Mouse (Mus musculus): ENCODE measurements around the gene Traf3ip1. TPM values are rescaled to one million over a fixed set of nuclear protein-coding genes. Genes with fewer than 3 reads are reported as not detected.
"Not testable (repeated sequence)": the region's sequence is repeated elsewhere in the genome, so short reads cannot be mapped to it uniquely, and the experiment has no call there.

The Traf3ip1 gene
- total RNA-seq, 2 experiments from 2014 or later, result 4.4 to 5.3 TPM

DNA sequence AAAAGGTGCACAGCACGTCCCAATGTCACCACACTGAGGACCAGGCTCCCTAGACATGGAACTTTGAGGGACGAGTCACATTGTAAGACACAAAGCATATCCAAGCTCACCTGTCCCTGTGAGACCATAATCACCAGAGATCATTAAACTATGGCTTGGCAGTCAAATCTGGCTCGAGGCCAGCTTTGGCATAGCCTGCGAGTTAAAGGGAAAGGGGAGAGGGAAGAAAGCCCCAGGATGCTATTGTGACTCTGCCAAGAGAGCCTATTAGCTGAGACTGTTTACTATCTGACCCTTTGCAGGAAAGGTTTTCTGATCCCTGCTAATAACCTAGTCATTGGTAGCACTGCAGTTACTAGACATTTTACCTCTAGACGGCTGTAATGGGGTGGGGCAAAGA, 30.0 kb upstream of the Traf3ip1 start:
- no peak for DNase-seq
- intact Hi-C loops (cut with DNase I), result no loop called here

DNA sequence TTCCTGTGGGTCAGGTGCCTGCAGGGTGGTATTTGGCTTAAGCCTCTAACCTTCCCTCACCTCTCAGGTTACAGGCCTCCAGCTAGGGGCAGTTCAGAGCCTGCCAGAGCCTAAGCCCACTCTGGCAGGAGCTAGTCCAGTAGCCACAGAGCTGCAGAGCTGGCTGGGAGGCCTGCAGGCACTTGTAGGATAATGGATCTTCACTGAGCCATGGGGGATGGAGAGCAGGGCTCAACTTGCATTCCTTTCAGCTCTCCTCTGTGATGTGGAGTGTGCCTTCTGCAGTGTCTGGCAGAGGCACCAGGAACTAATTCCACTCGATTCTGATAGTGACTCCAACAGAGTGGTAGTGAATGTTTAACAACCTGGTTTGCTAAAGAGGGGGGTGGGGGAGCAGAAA, 29.2 kb upstream of the Traf3ip1 start:
- DNase-seq, result no peak
- intact Hi-C loops (cut with DNase I), result no loop called here

DNA sequence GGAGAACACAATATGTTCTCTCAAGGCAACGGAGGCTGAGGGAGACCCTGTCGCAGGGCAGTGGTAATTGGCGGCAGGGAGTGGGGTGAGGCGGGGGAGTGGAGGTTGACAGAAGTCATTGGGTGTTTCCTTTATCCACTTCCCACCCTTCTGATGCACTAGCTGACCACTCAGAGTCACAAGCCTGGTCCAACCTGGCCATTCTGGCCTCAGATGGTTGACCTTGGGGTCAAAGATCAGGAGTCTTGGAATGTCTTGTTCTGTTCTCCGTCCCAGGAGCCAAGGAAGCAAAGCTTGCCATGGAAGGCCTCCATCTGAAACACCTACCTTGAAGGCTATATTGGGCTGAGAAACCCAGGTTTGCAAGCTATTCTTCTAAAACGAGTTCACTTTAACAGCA, 28.3 kb upstream of the Traf3ip1 start:
- DNase-seq, result no peak
- intact Hi-C loops (cut with DNase I), result no loop called here

DNA sequence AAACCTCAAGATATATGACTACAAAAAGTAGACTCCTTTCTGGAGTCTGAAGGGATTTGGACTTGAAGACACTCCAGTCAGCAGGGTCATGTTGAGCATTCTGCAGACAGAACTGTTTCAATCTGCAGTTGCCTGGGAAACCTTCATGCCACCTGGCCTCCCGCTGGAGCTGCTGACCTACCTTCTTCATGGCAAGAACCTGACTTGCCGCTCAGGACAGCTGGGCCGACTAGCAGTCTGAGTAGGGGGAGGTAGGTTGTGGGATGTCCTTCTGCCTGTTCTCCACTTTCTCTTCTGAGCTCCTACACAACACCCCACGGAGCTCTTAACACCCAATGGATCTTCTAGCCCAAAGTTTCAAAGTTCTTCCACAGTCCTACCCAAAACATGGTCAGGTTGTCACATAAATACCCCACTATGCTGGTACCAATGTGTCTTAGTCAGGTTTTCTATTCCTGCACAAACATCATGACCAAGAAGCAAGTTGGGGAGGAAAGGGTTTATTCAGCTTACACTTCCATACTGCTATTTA, 24.5 kb upstream of the Traf3ip1 start:
- intact Hi-C loops (cut with DNase I), result no loop called here
- no peak for DNase-seq

DNA sequence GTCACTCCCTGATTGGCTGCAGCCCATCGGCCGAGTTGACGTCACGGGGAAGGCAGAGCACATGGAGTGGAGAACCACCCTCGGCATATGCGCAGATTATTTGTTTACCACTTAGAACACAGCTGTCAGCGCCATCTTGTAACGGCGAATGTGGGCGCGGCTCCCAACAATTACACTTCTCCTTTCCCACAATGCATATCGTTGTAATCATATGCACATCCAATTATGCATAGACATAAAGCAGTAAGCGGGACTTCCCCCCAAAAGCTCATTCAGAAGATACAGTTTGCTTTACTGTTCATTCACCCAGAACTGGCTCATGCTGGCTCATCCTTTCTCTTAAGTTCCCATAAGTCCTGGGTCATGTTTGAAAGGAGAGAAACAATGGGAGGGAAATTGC, 16.3 kb upstream of the Traf3ip1 start:
- intact Hi-C loops (cut with DNase I); DNase-seq: not testable (repeated sequence)

DNA sequence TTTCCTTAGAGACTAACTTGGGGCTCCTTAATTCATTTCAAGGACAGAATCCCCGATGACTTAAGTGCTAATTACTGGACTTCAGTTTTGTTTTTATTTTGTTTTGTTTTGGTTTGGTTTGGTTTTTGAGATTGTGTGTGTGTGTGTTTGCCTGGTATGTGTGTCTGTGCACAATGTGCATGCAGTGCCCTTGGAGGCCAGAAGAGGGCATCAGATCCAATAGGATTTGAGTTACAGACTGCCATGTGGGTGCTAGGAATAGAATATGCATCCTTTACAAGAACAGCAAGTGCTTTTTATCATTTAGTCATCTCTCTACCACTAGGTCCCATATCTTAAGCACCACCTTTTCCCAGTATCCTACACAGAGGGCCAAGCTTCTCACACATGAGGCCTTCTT, 15.5 kb upstream of the Traf3ip1 start:
- intact Hi-C loops (cut with DNase I), result no loop called here

DNA sequence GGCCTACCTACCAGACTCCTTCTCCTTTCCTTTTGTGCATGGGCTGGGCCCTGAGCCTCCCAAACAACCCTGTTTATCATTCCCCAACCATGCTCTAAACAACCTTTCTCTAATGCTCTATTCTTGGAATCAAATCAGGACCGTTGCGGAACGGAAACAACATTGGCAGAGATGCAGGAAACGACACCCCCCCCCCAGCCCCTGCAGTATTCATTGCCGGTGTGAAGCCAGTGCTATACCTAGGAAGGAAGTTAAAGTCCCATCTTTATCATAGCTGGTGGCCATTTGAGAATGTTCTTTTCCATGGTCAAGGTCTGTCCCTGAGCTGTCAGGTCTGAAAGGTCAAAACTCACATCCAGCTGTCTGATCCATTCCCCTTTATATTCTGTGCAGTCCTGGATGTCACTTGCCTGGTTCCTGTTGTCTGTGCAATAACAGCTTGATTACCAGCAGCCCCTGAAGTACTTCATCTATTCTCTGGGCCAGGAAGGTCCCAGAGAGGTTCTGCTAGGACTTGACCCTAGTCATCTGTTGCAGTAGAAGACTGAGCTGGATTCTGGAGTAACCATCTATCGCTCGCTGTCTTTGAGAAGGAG, 11.7 kb upstream of the Traf3ip1 start:
- no peak for DNase-seq
- intact Hi-C loops (cut with DNase I), result loop anchor here (1.0 to 5.0 kb wide), 2 partner anchors 54 to 135 kb away; no protein-coding TSS in a partner anchor

More for the DNA sequence above, 15.5 kb upstream of the Traf3ip1 start:
- no peak for DNase-seq

DNA sequence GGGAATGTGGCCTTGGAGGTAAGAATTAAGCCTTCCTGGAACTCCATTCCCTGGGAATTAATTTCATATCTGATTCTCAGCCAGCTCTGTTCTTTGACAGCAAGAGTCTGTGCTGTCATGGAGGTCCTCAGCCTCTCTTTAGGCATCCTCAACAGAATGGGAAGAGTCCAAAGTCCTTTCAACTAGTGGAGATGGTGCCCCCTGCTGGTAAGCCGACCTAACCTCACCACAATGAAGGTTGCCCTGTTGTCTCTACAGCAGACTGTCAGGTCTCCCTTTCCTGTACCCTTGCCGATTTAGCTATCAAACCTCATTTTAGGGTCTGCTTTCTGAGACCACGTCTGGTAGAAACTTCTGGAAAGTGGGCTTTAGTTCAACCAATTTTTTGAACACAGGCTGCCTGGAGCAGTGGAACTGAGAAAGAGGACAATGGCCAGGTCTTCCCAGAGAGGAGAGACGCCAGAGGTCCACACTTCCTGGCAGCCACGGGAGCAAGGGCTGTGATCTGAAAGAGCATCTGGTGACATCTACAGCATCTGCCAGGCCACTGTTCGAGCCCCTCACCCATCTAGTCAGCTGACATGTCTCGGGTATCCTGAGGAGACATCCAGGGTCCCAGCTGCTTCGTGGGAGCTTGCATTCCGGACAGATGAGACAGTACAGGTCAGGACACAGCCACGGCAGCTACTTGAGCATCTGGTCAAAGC, 11.0 kb upstream of the Traf3ip1 start:
- intact Hi-C loops (cut with DNase I), result loop anchor here (1.0 to 5.0 kb wide), 2 partner anchors 55 to 136 kb away; no protein-coding TSS in a partner anchor
- DNase-seq, result peak; percentile 88 to 95

DNA sequence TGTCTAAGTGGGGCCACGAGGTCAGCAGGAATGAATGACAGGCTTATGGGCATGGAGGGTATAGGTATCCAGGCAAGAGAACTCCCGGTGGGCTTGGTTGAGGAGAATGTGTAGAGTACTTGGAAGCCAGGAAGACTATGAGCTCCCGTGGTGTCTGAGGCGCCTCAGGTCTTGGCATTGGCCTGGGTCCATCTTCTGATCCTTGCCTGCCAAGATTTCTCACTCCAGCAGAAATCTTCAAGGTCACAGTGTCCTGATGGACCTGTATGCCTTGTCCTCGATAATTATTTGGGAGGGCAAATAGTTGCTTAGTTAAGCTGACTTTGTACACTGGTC, 10.5 kb upstream of the Traf3ip1 start:
- no peak for DNase-seq
- intact Hi-C loops (cut with DNase I), result loop anchor here (5.0 kb wide), 1 partner anchor 137 kb away; no protein-coding TSS in a partner anchor

DNA sequence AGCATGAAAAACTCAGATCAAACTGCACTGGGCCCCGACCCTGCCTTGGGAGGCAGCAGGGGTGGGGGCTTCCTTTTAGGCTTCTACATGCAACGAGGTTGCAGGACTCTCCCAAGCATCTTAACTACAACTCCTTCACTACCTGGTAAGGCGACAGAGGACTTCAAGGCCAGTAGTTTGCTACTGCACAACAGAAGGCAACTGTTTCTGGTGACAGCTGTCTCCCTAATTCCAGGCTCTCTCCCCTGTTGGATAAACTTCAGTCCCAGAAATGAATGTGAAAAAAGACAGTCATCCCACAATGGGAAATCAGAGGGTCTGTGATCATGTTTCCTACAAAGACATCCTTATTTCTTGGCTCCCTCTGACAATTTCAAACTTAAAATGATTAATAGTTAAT, 9.0 kb upstream of the Traf3ip1 start:
- intact Hi-C loops (cut with DNase I), result no loop called here
- no peak for DNase-seq

DNA sequence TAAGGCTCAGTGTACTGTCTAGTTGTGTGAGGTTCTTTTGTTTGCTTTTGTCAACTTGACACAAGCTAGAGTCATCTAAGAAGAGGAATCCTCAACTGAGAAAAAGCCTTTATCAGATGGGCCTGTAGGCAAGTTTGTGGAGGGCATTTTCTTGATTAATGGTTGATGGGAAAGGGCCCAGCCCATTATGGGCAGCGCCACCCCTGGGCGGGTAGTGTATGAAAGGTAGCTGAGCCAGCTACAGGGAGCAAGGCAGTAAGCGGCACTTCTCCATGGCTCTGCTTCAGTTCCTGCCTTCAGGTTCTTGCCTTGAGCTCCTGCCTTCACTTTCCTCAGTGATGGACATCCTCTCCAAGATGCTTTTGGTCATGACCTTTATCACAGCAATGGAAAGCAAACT, 8.3 kb upstream of the Traf3ip1 start:
- DNase-seq, result no peak
- intact Hi-C loops (cut with DNase I), result no loop called here

DNA sequence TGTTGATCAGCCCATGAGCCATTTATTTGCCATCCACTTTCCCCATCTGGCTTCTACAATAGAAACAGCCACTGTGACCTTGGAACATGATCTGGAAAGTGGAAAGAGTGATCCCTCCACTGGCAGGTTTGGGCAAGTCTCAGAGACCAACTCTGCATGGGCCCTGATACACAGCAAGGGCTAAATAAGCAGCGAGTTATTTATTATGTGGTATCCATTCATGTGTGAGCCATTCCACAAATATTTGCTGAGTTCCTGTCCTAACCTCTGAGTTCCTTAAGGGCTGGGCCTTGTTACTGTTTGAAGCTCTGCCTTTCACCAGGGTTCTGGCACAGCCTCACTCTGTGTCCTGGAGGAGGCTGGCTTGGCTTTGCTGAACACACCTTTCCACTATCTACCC, 4.1 kb upstream of the Traf3ip1 start:
- DNase-seq, result no peak
- intact Hi-C loops (cut with DNase I), result no loop called here

DNA sequence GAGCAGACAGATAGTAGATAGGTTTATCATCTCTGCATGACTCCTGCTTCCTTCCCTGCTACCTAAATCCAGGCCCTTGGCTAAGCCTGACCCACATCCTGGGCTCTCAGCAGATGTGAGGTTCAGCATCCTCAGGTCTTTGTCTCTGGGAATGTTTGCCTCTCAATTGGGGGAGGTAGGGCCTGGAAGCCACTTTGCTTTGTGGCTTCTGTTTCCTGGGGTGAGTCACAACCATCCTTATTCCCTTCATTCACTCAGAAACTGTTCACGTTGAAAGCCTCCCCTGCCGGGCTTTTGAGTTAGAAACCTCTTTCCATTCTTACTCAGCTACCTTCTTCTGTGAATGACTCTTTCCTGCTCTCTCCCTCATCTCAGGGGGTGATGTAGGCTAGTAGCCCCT, 1.7 kb upstream of the Traf3ip1 start:
- DNase-seq, result no peak
- intact Hi-C loops (cut with DNase I), result no loop called here

DNA sequence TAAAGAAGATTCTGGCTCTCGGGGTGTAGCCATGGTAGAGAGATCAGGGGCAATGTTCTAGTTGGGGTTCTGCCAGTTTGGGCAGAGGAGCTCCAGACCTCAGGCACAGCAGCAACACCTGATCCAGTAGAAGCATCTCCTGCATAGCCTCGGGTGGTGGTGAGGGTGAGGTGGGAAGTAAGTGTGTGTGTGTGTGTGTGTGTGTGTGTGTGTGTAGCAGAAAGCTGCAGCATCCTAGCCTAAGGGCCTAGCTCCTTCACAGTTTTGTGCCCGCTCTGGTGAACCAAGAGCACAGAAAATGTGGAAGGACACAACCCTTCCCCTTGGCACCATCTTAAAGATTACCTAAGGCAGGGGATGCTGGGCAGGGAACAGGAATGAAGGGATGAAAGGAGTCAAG, 509 bp upstream of the Traf3ip1 start:
- intact Hi-C loops (cut with DNase I), result no loop called here
- DNase-seq, result no peak

DNA sequence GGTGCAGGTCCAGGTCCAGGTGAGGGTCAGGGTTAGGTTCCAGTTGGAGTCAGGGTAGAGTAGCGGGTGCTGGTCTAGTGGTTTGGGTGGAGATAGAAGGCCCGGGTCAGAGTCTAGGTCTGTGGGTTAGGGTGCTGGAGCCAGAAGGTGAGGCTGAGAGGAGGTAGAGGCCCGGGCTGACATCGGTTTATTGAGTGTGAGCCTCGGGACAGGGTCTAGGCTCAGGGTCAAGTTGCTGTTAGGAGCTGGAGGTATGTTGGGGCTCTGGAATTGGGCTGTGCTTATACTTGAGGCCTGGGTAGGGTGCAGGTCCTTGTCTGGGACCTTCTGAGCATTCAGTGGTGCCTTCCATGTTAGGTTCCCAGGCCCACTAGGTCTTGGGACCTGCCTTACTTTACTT, 874 bp downstream of the Traf3ip1 start:
- intact Hi-C loops (cut with DNase I), result no loop called here
- peak in 1 of 2 experiments; percentile 10 for DNase-seq

DNA sequence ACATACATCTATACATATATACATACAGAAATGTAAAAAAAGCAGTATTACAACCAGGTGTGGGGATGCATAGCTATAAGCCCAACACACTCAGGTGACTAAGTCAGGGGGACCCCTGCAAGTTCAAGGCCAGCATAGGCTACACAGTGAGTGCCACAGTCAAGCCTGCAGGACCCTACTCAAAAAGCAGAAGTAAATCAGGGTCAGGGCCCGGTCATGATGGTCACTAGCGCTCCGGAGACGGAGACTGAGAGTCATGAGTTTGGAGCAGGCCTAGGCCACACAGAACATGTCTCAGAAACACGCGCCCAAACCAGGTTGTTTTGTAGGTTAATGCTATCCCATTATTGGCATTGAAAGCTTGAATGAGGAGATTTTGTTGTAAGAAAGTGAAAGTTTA, 4.1 kb downstream of the Traf3ip1 start:
- no peak for DNase-seq
- intact Hi-C loops (cut with DNase I), result no loop called here

DNA sequence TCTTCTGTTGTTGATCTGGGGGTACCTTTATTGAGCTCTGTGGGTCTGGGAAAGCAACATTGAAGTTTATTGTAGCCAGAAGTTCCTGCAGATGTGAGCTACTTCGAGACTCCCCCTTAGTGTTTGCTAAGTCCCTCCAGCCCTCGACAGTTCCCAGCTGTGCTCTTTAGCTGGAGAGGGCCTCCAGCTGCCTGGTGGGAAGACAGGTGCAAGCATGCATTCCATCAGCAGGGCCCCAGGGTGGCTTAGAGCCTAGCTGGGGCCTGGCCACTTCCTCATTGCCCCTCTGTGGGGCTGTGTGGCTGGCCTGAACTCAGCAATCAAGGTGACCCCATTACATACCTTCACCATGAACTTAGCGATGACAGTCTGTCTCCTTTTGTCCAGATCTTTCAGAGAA, 10.2 kb downstream of the Traf3ip1 start:
- intact Hi-C loops (cut with DNase I), result no loop called here
- no peak for DNase-seq

DNA sequence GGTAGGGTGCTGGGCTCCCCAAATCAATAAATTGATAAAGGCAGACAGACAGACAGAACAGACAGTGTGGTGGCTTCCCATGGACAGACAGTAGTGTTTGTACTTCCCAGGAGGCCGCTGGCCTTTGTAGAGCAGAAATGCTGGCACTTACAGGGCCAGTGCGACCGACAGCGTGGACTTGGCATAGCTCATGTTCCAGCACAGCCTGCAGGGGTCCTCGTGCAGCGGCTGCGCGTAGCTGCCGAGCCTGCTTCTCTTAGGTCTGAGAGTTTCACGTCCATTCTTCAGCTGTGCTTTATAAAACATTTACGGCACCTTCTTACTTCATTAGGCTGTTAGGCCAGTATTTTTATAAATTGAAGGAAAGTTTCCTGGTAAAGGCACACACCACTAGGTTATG, 20.5 kb downstream of the Traf3ip1 start:
- intact Hi-C loops (cut with DNase I), result no loop called here
- DNase-seq, result no peak

DNA sequence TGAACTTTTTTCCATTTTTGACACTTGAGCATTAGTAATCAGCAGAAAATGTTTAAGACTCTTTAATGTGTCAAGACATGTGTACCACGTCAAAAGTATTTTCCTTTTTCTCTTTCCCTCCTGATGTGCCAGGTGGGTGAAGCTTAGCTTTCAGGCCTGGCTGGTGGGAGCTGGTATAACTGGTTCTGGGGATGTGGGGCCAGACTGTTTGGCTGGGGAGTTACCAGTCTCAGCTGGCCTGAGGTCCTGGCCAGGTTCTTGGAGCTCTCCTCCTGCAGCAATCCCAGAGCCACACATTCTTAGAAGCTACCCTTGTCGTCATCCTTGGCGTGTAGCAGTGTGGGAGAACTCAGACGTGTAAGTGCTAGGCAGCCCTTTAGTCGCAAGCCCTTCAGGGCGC, 21.2 kb downstream of the Traf3ip1 start:
- DNase-seq, result no peak
- intact Hi-C loops (cut with DNase I), result no loop called here

DNA sequence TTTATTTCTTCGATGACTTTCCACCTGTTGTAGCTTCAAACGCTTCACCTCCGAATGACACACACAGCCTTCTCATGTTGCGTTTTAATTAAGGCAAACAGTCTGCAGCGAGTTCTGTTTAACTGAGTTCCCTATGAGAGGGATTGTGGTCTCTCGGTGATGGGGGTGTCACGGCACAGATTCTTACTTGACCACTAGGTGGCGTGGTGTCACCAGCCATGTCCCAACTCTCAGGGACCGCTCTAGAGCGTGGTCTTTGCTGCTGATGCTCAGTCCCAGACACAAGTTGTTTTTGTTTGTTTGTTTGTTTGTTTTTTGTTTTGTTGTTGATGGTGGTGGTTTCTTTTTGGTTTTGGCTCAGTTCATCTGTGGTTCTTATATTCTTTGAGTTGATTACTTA, 29.3 kb downstream of the Traf3ip1 start:
- peak; percentile 64 to 78 for DNase-seq
- intact Hi-C loops (cut with DNase I), result loop anchor here (1.0 to 2.0 kb wide), 3 partner anchors 41 to 351 kb away; no protein-coding TSS in a partner anchor

DNA sequence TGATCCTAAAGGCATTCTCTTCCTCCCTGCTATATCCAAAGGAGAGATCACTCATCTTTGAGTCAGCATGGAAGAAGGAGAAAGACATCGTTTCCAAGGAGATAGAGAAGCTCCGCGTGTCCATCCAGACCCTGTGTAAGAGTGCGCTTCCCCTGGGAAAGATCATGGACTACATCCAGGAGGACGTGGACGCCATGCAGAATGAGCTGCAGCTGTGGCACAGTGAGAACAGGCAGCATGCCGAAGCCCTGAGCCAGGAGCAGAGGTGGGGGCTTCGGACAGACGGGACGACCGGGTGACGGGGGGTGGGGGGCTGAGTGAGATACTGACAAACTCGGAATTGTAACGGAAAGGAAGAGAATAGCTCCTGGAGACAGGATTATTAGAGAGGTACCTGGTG, 31.4 kb downstream of the Traf3ip1 start:
- DNase-seq, result peak; percentile 49 to 59
- intact Hi-C loops (cut with DNase I), result no loop called here

DNA sequence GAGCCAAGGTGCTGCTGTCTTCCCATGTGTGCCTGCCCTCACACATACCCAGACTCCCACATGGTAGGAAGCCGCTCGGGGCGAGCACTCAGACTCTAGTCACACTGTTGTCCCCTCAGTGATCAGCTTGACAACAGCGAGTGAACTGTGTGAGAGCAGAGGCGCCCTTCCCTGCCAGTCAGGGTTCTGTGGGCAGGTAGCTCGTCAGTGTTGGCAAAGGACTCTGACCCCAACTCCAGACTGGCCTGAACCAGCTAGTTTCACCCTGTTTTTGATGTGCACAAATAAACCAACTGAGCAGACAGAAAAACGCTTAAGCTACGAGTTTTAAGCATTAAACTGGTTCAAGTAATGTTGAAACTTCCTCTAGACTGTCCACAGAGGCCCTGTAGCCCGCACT, 35.7 kb downstream of the Traf3ip1 start:
- intact Hi-C loops (cut with DNase I), result no loop called here
- DNase-seq, result no peak

Data from heart, postnatal 10 days (tissue).